Mouse (Mus musculus) forebrain, embryonic 15.5 days (tissue): ENCODE data around the gene Eef1akmt1. TPM values are rescaled to one million over a fixed set of nuclear protein-coding genes. Genes with fewer than 3 reads are reported as not detected.

Source experiments
- polyA plus RNA-seq: library from polyadenylated mRNA; unstranded; fragments of >200 nt; fragmentation: Nextera tagmentation; extraction: Ambion mirVana; gene quantifications from 2 replicates; pipeline ENCODE4 v1.2.1, GENCODE M21; 2015

Eef1akmt1 gene
- polyA plus RNA-seq, 1 experiment from 2014 or later, result 87.1 TPM

Other genes with a start within 250 kb of the Eef1akmt1 start
- gene Cryl1, start 173.1 kb downstream of the Eef1akmt1 start, polyA plus RNA-seq, result 6.4 and 7.3 TPM in 2 replicates
- 15.9 TPM in 2 replicates for gene Ift88, start 147.6 kb downstream of the Eef1akmt1 start, polyA plus RNA-seq
- gene Il17d, start 46.8 kb downstream of the Eef1akmt1 start, polyA plus RNA-seq, result 4.6 and 5.8 TPM in 2 replicates
- 14.9 and 15.7 TPM in 2 replicates for gene Xpo4, start 93.8 kb upstream of the Eef1akmt1 start, polyA plus RNA-seq
- not detected in 2 replicates for gene Gm49361, start 174.5 kb upstream of the Eef1akmt1 start, polyA plus RNA-seq
- 8.0 TPM in 2 replicates for gene Lats2, start 186.8 kb upstream of the Eef1akmt1 start, polyA plus RNA-seq
- gene Sap18, start 226.6 kb upstream of the Eef1akmt1 start, polyA plus RNA-seq, result 22.8 and 24.5 TPM in 2 replicates